Mouse (Mus musculus): ENCODE results near the gene Npc1l1.

Npc1l1 gene

GRCm38 (mm10) chr11:6208158-6208557 is 21.8 kb downstream of the Npc1l1 start:
- DNase-seq (ENCODE audit: low spot score in 2 of 2), result no peak

- no peak for DNase-seq (ENCODE audit: low spot score in 2 of 2)
Measured at GRCm38 (mm10) chr11:6207090-6207489, 22.9 kb downstream of the Npc1l1 start.

- DNase-seq (ENCODE audit: low spot score in 2 of 2), result no peak
Measured at GRCm38 (mm10) chr11:6200570-6200969, 29.4 kb downstream of the Npc1l1 start.

GRCm38 (mm10) chr11:6200087-6200569 is 29.8 kb downstream of the Npc1l1 start, which contains the start of gene Nudcd3:
Gene Nudcd3, minus strand, starts transcription at chr11:6200415.
- peak; percentile 90 to 94 for DNase-seq (ENCODE audit: low spot score in 2 of 2)

- no peak for DNase-seq (ENCODE audit: low spot score in 2 of 2)
Measured at GRCm38 (mm10) chr11:6199410-6200086, 30.4 kb downstream of the Npc1l1 start, which contains the start of gene A730071L15Rik. Gene A730071L15Rik, plus strand, starts transcription at chr11:6200029.

GRCm38 (mm10) chr11:6198449-6198848 is 31.5 kb downstream of the Npc1l1 start:
- no peak for DNase-seq (ENCODE audit: low spot score in 2 of 2)

- DNase-seq (ENCODE audit: low spot score in 2 of 2), result no peak
Measured at GRCm38 (mm10) chr11:6196780-6197179, 33.2 kb downstream of the Npc1l1 start.

- DNase-seq (ENCODE audit: low spot score in 2 of 2), result peak; percentile 96 to 98
Measured at GRCm38 (mm10) chr11:6187878-6188277, 42.1 kb downstream of the Npc1l1 start.

GRCm38 (mm10) chr11:6187399-6187798 is 42.5 kb downstream of the Npc1l1 start:
- no peak for DNase-seq (ENCODE audit: low spot score in 2 of 2)

GRCm38 (mm10) chr11:6184202-6184935 is 45.6 kb downstream of the Npc1l1 start:
- DNase-seq (ENCODE audit: low spot score in 2 of 2), result no peak

GRCm38 (mm10) chr11:6183246-6183645 is 46.7 kb downstream of the Npc1l1 start:
- DNase-seq (ENCODE audit: low spot score in 2 of 2), result no peak

GRCm38 (mm10) chr11:6180811-6181399 is 49.0 kb downstream of the Npc1l1 start:
- no peak for DNase-seq (ENCODE audit: low spot score in 2 of 2)

GRCm38 (mm10) chr11:6179194-6179593 is 50.7 kb downstream of the Npc1l1 start:
- DNase-seq (ENCODE audit: low spot score in 2 of 2), result peak; percentile 43 to 55

- peak; percentile 61 to 69 for DNase-seq (ENCODE audit: low spot score in 2 of 2)
Measured at GRCm38 (mm10) chr11:6178673-6179166, 51.2 kb downstream of the Npc1l1 start.

GRCm38 (mm10) chr11:6177781-6178420 is 52.0 kb downstream of the Npc1l1 start:
- DNase-seq (ENCODE audit: low spot score in 2 of 2), result no peak

- no peak for DNase-seq (ENCODE audit: low spot score in 2 of 2)
Measured at GRCm38 (mm10) chr11:6175506-6175905, 54.4 kb downstream of the Npc1l1 start.

GRCm38 (mm10) chr11:6174719-6175118 is 55.2 kb downstream of the Npc1l1 start:
- peak in 1 of 2 experiments; percentile 59 for DNase-seq (ENCODE audit: low spot score in 2 of 2)

- no peak for DNase-seq (ENCODE audit: low spot score in 2 of 2)
Measured at GRCm38 (mm10) chr11:6169041-6169663, 60.8 kb downstream of the Npc1l1 start.

- DNase-seq (ENCODE audit: low spot score in 2 of 2), result no peak
Measured at GRCm38 (mm10) chr11:6166351-6166750, 63.6 kb downstream of the Npc1l1 start.

- DNase-seq (ENCODE audit: low spot score in 2 of 2), result no peak
Measured at GRCm38 (mm10) chr11:6165391-6166081, 64.4 kb downstream of the Npc1l1 start.

GRCm38 (mm10) chr11:6164781-6165180 is 65.2 kb downstream of the Npc1l1 start:
- DNase-seq (ENCODE audit: low spot score in 2 of 2), result no peak

Measured in right cerebral cortex, adult 2 months (tissue).